Mouse (Mus musculus) NIH3T3 (cell line): ENCODE data around the gene Mov10.
"Not testable (repeated sequence)": the region's sequence is repeated elsewhere in the genome, so short reads cannot be mapped to it uniquely, and the experiment has no call there.

Source experiments
- DNase-seq: peaks from one replicate; pipeline ENCODE4 v3.0.0-alpha.2; 2012; ENCODE audit warnings: low read depth

Gene Mov10

DNA sequence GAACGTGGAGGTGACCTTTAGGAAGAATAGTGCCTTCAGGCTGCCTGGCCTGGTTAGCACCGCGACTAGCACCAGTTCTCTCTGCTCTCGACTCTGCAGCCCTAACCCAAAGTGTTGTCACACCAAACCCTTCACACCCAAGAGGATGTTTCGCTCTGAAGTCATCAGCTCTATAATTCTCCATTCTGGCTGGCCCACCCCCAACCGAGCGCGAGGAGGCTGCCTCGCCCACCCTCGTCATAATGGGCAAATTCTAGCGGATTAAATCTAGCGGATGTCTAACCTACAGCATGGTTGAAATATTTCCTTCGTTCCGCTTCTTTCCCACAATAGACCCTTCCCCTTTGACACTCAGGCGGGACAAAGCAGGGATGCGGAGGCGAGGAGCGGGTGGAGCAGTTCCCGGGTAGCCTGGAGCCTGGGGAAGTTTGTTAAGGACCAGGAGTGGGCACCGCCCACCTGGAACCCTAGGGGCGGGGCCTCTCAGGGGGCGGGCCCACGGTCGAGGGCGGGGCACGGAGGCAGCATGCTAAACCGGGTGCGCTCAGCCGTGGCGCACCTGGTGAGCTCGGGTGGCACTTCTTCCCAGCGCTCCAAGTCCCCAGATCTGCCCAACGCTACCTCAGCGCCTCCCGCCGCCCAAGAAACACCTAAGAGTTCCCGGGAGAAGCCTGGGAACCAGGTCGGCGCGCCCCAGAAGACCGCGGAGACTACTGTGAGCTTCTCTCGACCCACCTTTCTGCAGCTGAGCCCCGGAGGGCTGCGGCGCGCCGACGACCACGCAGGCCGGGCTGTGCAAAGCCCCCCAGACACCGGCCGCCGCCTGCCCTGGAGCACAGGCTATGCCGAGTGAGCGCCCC is 37.6 kb downstream of the Mov10 start, which contains the start of gene Ppm1j:
Ppm1j (plus strand) TSS at position 496 of the 860 bp plus-strand sequence.
- peak; percentile 63 for DNase-seq

DNA sequence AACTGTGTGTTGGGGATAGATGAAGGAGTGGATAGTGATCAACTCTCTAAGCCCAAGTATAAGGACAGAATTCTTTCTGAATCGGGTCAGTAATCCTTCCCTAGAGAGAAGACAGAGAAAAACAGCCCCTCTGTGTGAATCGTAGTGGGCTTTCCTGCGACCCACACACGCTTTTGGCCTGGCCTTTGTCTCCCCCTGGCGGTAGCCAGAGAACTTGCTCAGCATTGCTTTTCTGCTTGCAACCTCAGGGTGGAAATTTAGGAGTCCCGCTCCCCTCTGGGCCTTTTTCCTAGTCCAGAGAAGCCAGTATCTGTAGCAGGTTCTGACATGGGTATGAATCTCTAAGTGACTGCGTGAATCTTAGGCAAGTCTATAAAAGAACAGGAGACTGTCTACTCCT is 38.4 kb downstream of the Mov10 start:
- peak; percentile 77 for DNase-seq

GRCm38 (mm10) chr3:104777342-104777741 is 41.0 kb downstream of the Mov10 start:
- no peak for DNase-seq

GRCm38 (mm10) chr3:104773301-104773700 is 45.1 kb downstream of the Mov10 start:
- no peak for DNase-seq

DNA sequence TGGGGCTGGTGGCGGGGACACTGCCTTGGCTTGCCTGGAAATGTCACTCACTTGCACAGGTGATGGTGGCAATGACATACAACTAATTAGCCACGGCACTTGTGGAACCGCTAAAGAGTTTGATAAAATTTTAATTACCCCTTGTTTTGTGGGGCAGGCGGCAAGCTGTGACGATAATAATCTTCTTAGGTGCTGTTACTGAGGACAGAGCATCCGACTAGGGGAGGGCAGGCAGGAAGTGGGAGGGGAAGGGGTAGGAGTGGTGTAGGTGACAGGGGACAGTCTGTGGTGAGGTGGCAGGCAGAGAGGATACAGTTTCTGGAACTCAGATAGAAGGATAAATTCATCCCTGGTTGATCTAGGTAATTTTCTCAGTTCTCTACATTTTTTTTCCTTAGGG is 46.9 kb downstream of the Mov10 start:
- no peak for DNase-seq

GRCm38 (mm10) chr3:104770918-104771317 is 47.4 kb downstream of the Mov10 start:
- DNase-seq: peak; percentile 53

GRCm38 (mm10) chr3:104770035-104770434 is 48.3 kb downstream of the Mov10 start:
- DNase-seq: peak; percentile 63

GRCm38 (mm10) chr3:104769135-104769534 is 49.2 kb downstream of the Mov10 start:
- no peak for DNase-seq

DNA sequence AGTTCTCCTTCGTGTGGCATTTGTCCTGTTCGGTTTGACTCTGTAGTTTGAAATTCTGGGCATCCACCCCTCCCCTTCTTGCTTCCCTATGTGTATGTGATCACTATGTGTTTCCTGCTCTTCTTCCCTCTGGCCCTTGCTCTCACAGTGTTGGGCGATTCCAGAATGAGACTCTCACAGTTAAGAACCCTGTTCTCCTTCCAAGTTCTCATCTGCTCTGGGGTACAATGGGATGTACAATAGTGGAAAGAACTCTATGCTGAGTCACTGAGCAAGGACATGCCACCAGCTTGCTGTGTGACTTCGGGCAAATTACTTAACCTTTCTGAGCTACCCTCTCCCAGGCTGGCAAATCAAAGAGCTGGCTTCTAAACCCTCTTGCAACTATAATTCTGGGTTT is 50.6 kb downstream of the Mov10 start:
- DNase-seq: no peak

DNA sequence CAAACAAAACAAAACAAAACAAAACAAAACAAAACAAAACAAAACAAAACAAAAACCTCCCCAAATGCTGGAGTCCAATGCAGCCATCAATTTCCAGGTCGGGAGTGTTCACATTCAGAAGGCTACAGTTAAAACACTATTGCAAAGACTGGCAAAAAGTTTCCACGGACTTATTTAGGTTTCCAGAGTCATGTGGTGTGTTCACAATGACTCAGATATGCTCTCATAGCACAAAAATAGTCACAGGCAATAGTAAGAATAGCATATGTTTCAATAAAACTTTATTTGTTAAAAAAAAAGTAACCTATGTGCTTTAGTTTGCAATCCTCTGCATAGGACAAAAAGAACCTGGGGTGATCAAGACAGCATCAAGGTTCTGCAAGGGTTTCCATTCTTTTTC is 51.2 kb downstream of the Mov10 start:
- DNase-seq: peak; percentile 34

DNA sequence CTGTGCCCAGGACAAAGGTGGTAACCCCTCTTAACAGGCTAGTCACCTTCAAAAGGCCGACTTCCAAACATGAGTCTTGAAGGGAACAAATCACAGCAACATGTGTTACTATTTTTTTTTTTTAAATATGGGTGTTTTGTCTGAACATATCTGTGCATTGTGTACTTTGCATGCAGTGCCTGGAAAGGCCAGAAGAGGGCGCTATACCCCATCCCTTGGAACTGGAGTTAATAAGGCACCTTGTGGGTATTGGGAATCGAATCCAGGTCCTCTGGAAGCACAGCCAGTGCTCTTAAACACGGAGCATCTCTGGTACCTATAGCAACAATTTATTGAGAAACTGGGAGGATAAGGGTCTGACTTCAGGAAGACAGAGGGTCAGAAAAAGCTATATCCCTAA is 53.3 kb downstream of the Mov10 start:
- peak; percentile 26 for DNase-seq

- DNase-seq: not testable (repeated sequence)
Observed at GRCm38 (mm10) chr3:104762103-104762863, 56.1 kb downstream of the Mov10 start.

GRCm38 (mm10) chr3:104758869-104759268 is 59.5 kb downstream of the Mov10 start:
- no peak for DNase-seq

GRCm38 (mm10) chr3:104758406-104758805 is 60.0 kb downstream of the Mov10 start:
- DNase-seq: no peak

DNA sequence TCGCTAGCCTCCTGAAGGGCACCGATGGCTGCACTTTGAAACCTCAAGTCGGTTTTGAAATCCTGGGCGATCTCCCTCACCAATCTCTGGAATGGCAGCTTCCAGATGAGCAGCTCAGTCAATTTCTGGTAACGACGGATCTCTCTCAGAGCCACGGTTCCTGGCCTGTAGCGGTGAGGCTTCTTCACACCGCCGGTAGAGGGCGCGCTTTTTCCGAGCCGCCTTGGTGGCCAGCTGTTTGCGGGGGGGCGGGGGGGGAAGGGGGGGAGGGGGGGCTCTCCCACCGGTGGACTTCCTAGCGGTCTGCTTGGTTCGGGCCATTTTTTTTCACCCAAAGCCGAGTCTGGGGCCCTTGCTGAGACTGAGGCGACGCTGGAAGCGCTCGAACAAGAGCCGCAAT is 65.5 kb downstream of the Mov10 start:
- not testable (repeated sequence) for DNase-seq
